Mouse (Mus musculus) liver, embryonic 14.5 days (tissue): ENCODE measurements at regions not wholly inside any gene's neighbourhood (a gene's known extent, or its start where the extent isn't known, plus 50 kb on each side); places are given as distances from the start of the nearest gene placed in this dataset.

Experiments
- CTCF ChIP-seq: IDR thresholded peaks from 2 replicates; pipeline ENCODE4 v1.5.1; 2016; ENCODE audit warnings: antibody characterized with exemption, low read depth, control low read depth
- EP300 ChIP-seq: IDR thresholded peaks from 2 replicates; pipeline ENCODE4 v1.6.1; 2016; ENCODE audit warnings: antibody characterized with exemption, low read depth

- TF ChIP-seq CTCF (no peak), EP300 (no peak)
Measured at GRCm38 (mm10) chr15:71358189-71358790, 2476.1 kb upstream of the Gm6569 start.
